Mouse (Mus musculus) testis, adult 2 months (tissue): ENCODE measurements around the gene B3galt1.

Experiments used
- CTCF ChIP-seq: fragments of 200-500 bp; IDR thresholded peaks from 2 replicates; pipeline ENCODE4 v1.5.1; 2012; ENCODE audit warnings: low read depth, mild to moderate bottlenecking, inconsistent platforms, low read length, moderate library complexity; ENCODE audit not compliant: control insufficient read depth, insufficient read depth, insufficient replicate concordance
- POLR2A ChIP-seq: fragments of 200-500 bp; IDR thresholded peaks from 2 replicates; pipeline ENCODE4 v1.6.1; 2012; ENCODE audit warnings: low read depth, mild to moderate bottlenecking, inconsistent platforms, low read length, moderate library complexity; ENCODE audit not compliant: control insufficient read depth

DNA sequence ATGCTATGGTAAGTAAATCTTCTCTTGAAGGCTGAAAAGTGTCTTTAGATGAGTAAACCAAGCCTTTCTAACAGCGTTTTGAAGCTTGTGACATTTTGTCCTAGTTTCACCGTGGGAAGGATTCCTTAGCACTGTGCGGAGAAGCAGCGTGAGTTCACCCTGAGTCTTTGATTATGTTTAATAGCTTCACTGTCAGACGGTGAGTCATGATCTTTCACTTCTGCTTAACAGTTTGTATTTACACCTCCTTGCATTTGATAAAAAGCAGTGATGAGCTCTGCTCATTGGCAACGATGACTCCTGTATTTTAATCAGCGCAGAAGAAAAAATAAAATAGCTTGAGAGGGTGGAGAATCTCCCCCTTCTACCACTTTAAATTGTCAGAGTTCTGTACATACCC is 440.0 kb downstream of the B3galt1 start:
- TF ChIP-seq CTCF (no peak), POLR2A (no peak)
